Mouse (Mus musculus) kidney, adult 2 months (tissue): Measurements from ENCODE around the gene Klhl12.

Experiments
- CTCF ChIP-seq: fragments of 200-500 bp; conservative IDR thresholded peaks from 2 replicates; pipeline ENCODE4 v1.5.1; 2011; ENCODE audit warnings: low read depth, mild to moderate bottlenecking, control low read depth, low read length, moderate library complexity, mixed read lengths; ENCODE audit not compliant: insufficient read depth, insufficient read length
- POLR2A ChIP-seq: fragments of 200-500 bp; IDR thresholded peaks from one replicate; pipeline ENCODE4 v1.6.1; 2011; ENCODE audit warnings: low read depth, low read length, control low read depth

DNA sequence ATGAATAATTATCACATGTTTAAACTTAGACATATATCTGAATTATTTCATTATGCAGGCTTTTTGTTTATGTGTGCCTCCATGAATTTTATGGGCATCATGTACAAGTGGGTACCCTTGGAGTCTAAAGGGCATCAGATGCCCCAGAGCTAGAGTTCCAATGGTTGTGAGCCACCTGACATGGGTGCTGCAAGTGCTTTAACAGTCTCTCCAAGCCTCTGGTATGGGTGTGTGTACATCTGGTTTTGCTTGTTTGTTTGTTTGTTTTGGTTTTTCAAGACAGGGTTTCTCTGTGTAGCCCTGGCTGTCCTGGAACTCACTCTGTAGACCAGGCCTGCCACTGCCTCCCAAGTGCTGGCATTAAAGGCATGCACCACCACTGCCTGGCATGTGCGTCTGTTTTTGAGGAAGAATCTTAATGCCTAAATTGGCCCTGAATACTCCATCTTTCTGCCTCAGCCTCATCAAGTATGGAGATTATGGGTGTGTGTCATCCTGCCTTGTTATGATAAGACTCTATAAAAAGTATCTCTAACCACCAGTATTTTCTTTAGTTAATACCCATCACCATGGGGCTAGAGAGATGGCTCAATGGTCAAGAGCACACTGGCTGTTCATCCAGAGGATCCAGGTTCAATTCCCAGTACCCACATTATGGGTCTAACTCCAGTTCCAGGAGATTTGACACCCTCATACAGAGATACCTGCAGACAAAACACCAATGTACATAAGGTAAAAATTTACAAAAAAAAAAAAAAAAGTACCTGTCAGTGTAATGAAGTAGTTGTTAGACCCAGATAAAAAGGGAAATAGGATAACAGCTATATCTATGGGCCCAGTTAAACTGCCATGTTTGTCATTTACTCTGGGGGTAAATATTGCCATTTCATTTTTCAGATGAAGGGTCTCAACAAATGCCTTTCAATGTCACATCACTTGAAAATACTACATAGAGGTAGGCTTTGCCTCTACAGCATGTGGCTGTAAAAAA lies 5.3 kb downstream of the Klhl12 start:
- TF ChIP-seq POLR2A (no peak), CTCF (no peak)
